Comparison of ENCODE assay signal across 8 mouse cellular contexts in the genomic region with DNA sequence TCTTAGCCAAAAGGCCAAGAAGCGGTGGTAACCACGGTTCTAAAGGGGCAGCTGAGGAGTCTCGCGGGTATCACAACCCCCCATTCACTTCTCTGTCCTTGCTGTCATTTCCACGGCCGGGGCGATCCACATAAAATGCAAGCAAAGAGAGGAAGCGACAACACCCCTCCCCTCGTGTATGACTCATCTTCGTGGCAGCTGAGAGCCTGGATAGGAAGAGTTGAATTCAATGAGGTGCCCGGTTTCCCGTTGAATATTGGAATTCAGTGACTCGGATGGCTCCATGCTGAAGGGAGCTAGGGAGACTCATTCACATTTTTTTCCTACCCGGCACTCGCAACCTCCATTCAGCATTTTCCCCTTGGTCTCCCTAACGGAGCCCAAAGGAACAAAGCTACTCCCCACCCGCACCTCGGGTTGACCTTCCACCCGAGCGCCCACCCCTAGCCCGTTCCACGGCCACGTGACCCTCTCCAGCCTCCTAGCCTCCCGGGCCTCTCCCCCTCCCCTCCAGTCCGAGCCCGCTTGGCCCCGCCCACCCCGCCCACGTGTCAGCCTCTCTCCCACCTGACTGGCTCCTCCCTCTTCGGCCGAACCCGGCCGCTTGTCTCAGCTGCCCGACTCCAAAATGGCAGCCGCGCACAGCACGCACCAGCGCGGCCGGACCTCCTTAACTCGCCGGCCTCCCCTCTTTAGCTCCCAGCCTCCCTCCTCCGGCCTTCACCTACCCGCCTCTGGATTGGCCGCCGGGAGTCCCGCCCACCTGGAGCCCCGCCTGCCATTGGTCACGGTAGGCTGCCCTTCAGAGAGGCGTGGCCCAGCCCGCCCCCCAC. TPM values are rescaled to one million over a fixed set of nuclear protein-coding genes. Genes with fewer than 3 reads are reported as not detected.
DNase-seq lines count a peak whose midpoint lies in the region; ATAC-seq and TF ChIP-seq lines count a peak whose summit lies in the region.

No protein-coding gene starts in this region.

- intact Hi-C loops in heart, postnatal 25 days (cut with DNase I): loop anchor here (5.0 kb wide), 2 partner anchors 65 to 145 kb away; partner anchors contain the start of gene Rhoq

- no peaks in the 10 kb centered on the region for H3K27me3 ChIP-seq in forebrain, embryonic 15.5 days

- peaks cover 2 to 5% of the 10 kb centered on the region in 2 experiments; a peak in 2 of 4 replicates for H3K4me1 ChIP-seq in ES-E14 (ENCODE audit: control insufficient read depth in 2 of 2, insufficient read depth in 2 of 2, low read length in 2 of 2, poor library complexity in 1 of 2)
- peaks cover 26% of the 10 kb centered on the region for H3K4me1 ChIP-seq in forebrain, embryonic 15.5 days
- H3K4me1 ChIP-seq in lung, adult 2 months (ENCODE audit: control insufficient read depth, insufficient read depth, low read length): peaks cover 12% of the 10 kb centered on the region

- peak overlapping the region; percentile 83 to 88 for H3K4me3 ChIP-seq in ES-E14 (ENCODE audit: insufficient read depth in 1 of 2, low read depth in 1 of 2, low read length in 2 of 2, poor library complexity in 1 of 2, severe bottlenecking in 1 of 2)
- H3K4me3 ChIP-seq in forebrain, embryonic 15.5 days: peak overlapping the region; percentile 75
- peak overlapping the region; percentile 86 for H3K4me3 ChIP-seq in lung, adult 2 months (replicated peaks; ENCODE audit: extremely low read depth, low read depth, low read length)

- no peaks in the 10 kb centered on the region for H3K36me3 ChIP-seq in ES-E14 (ENCODE audit: control insufficient read depth, insufficient read depth, low read length, poor library complexity, severe bottlenecking)
- H3K36me3 ChIP-seq in forebrain, embryonic 15.5 days: no peaks in the 10 kb centered on the region

- no peak for TF ChIP-seq CTCF in lung, adult 2 months (IDR thresholded peaks at IDR 0.05; ENCODE audit: insufficient read depth, low read length)

- in situ Hi-C loops in ES-E14 (cut with MboI; ENCODE audit: low sequenced_read_pairs in 2 of 2, unreplicated experiment in 2 of 2): no loop called here

- H3K9ac ChIP-seq in ES-E14 (ENCODE audit: insufficient read depth, low read depth, low read length, poor library complexity, severe bottlenecking): peak overlapping the region; percentile 82
- H3K9ac ChIP-seq in forebrain, embryonic 15.5 days (replicated peaks): peak overlapping the region; percentile 57

- peak overlapping the region; percentile 60 for H3K4me2 ChIP-seq in forebrain, embryonic 15.5 days (replicated peaks)

- no peaks in the 10 kb centered on the region for H3K9me3 ChIP-seq in ES-E14 (ENCODE audit: control insufficient read depth, insufficient read depth, low read depth, low read length)
- H3K9me3 ChIP-seq in forebrain, embryonic 15.5 days: no peaks in the 10 kb centered on the region

- peak; percentile 99 for ATAC-seq in forebrain, embryonic 15.5 days (replicated peaks)
- ATAC-seq in neutrophil, adult 5-6 weeks (ENCODE audit: extremely low read depth, insufficient number of reproducible peaks, low FRiP score, poor library complexity, severe bottlenecking): peak; percentile 88

- peak overlapping the region; percentile 23; the same call in 1 of the 2 replicates for H3K27ac ChIP-seq in ES-E14 (ENCODE audit: insufficient read depth, low read depth, low read length, poor library complexity, severe bottlenecking)
- H3K27ac ChIP-seq in forebrain, embryonic 15.5 days (replicated peaks): peak overlapping the region; percentile 89

- peak; percentile 39; the same call in 1 of the 2 replicates for TF ChIP-seq POLR2A in lung, adult 2 months (IDR thresholded peaks at IDR 0.05; ENCODE audit: borderline replicate concordance, extremely low read depth, low read depth, low read length)

- DNase-seq in ES-E14 (ENCODE audit: low read depth, low spot score): peak; percentile 97
- DNase-seq in cerebellum, adult 11-12 months: peak; percentile 99
- DNase-seq in heart, postnatal 25 days (ENCODE audit: low spot score): peak; percentile 98
- DNase-seq in layer of hippocampus, adult 18-20 months (ENCODE audit: low spot score in 2 of 2): peak; percentile 97 to 99
- peak; percentile 95 for DNase-seq in lung, adult 2 months
- DNase-seq in thymus, adult 18-20 months: peak; percentile 92 to 94

- WGBS in forebrain, embryonic 15.5 days: under 1% methylated on average over 50 of the region's 51 CpGs
- WGBS in lung, adult 2 months: under 1% methylated on average over 47 of the region's 51 CpGs

TF ChIP-seq in ES-E14, 5 proteins besides CTCF, POLR2A, EP300 and RAD21:
- TF ChIP-seq HCFC1 (IDR thresholded peaks at IDR 0.05; ENCODE audit: borderline replicate concordance, insufficient read depth, low read length) (0 out of 2 replicates have a peak, but pooled peaks have one; percentile 49), MAFK (IDR thresholded peaks at IDR 0.05; ENCODE audit: insufficient read depth, low read depth, low read length) (no peak), ZNF384 (IDR thresholded peaks at IDR 0.05; ENCODE audit: low read depth, low read length) (no peak), CHD2 (IDR thresholded peaks at IDR 0.05; ENCODE audit: low read depth, low read length) (0 out of 2 replicates have a peak, but pooled peaks have one; percentile 16)
TF ChIP-seq in ES-E14: peak in this region for 2.

RNA-seq across cellular contexts. Expression of gene Socs5, which starts 0.6 kb away (rescaled TPM):
- total RNA-seq in ES-E14 (2012; rRNA removed): 4.0 and 7.4 TPM in 2 replicates
- 11.0 and 12.0 TPM in 2 replicates for polyA plus RNA-seq in forebrain, embryonic 15.5 days (2015; fragmentation: Nextera tagmentation; extraction: Ambion mirVana)
- total RNA-seq in heart, postnatal 25 days (2021): 10 to 100 TPM; 27.6 to 34.0 TPM
- total RNA-seq in layer of hippocampus, adult 18-20 months (2021): 100 to 1,000 TPM; 114 TPM
- 16.2 and 17.9 TPM in 2 replicates for polyA plus RNA-seq in lung, adult 2 months (2012; rRNA removed)
- total RNA-seq in neutrophil, adult 5-6 weeks (2017): 10.9 and 11.2 TPM in 2 replicates

Comparison
In these comparisons a context has a peak if more than half of its experiments do, and no peak if none do; other contexts are left out.
1. Peak in every context shown above with its lines: DNase-seq, ATAC-seq, H3K4me3 ChIP-seq and H3K27ac ChIP-seq.